Mouse (Mus musculus) kidney, embryonic 14.5 days (tissue): ENCODE results near the gene Slain2. TPM values are rescaled to one million over a fixed set of nuclear protein-coding genes. Genes with fewer than 3 reads are reported as not detected.
"Not testable (repeated sequence)": the region's sequence is repeated elsewhere in the genome, so short reads cannot be mapped to it uniquely, and the experiment has no call there.

ENCODE experiments used
- ATAC-seq: fragments of 200-750 bp; cut with Nextera tagmentation; 2 replicates; pipeline ENCODE4 v1.8.0; 2017; ENCODE audit warnings: moderate number of reproducible peaks, mild to moderate bottlenecking, moderate TSS enrichment, moderate library complexity; ENCODE audit not compliant: low FRiP score, low TSS enrichment
- H3K27ac ChIP-seq: fragments of 300-500 bp; sonication (generic); 2 replicates; pipeline ENCODE4 v1.5.1; 2014; ENCODE audit warnings: low read depth, mild to moderate bottlenecking, low read length, moderate library complexity, mixed read lengths
- H3K27me3 ChIP-seq: fragments of 300-500 bp; sonication (generic); 2 replicates; pipeline ENCODE4 v1.6.1; 2014; ENCODE audit warnings: mild to moderate bottlenecking, low read length; ENCODE audit not compliant: control insufficient read depth, insufficient read depth
- H3K36me3 ChIP-seq: fragments of 300-500 bp; sonication (generic); 2 replicates; pipeline ENCODE4 v1.6.1; 2014; ENCODE audit warnings: low read length, mixed read lengths; ENCODE audit not compliant: control insufficient read depth, insufficient read depth
- H3K4me1 ChIP-seq: fragments of 300-500 bp; sonication (generic); 2 replicates; pipeline ENCODE4 v1.6.1; 2014; ENCODE audit warnings: low read length, mixed read lengths; ENCODE audit not compliant: control insufficient read depth, insufficient read depth
- H3K4me2 ChIP-seq: fragments of 300-500 bp; sonication (generic); replicated peaks from 2 replicates; pipeline ENCODE4 v1.6.1; 2014; ENCODE audit warnings: low read depth, mild to moderate bottlenecking, low read length
- H3K4me3 ChIP-seq: fragments of 300-500 bp; sonication (generic); 2 replicates; pipeline ENCODE4 v1.5.1; 2014; ENCODE audit warnings: mild to moderate bottlenecking, low read length
- H3K9ac ChIP-seq: fragments of 300-500 bp; sonication (generic); 2 replicates; pipeline ENCODE4 v1.6.1; 2014; ENCODE audit warnings: low read depth, mild to moderate bottlenecking, low read length, moderate library complexity
- H3K9me3 ChIP-seq: fragments of 300-500 bp; sonication (generic); 2 replicates; pipeline ENCODE4 v1.6.1; 2016; ENCODE audit warnings: low read length; ENCODE audit not compliant: control insufficient read depth
- WGBS: fragments of 180-500 bp; shearing (Covaris S2); extraction: QIAGEN DNeasy Blood & Tissue Kit; methylation state at CpG from one replicate; pipeline ENCODE4 v1.1.7; 2014; 5-methylcytosine and 5-hydroxymethylcytosine counted together
- polyA plus RNA-seq: library from polyadenylated mRNA; unstranded; fragments of >200 nt; fragmentation: Nextera tagmentation; extraction: Ambion mirVana; gene quantifications from 2 replicates; pipeline ENCODE4 v1.2.1, GENCODE M21; 2014

The Slain2 gene
- polyA plus RNA-seq, 1 experiment from 2014 or later, result 25.3 TPM

DNA sequence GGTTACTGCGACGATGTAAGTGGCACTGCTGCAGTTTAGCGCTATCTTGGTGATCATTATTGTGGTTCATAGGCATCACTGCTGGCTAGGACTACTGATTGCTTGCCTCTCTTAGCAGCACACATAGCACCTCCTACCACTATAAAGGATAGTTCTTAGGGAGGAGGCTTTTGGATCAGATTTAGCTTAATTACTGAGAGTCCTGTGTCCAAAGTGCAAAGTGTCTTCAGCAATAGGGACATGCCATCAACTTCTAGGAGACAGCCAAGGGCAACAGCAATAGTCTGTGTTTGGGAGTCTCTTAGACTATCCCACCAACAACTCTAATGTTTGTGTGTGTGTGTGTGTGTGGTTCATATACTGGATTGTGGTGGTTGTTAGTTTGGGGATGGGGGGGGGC, 8.7 kb downstream of the Slain2 start:
- Histone ChIP-seq H3K27ac (no peak overlapping the region), H3K4me3 (no peak overlapping the region), H3K9ac (no peak overlapping the region), H3K4me1 (no peaks in the 10 kb centered on the region), H3K4me2 (no peak overlapping the region), H3K27me3 (no peaks in the 10 kb centered on the region), H3K36me3 (no peaks in the 10 kb centered on the region), H3K9me3 (no peaks in the 10 kb centered on the region)
- 95% methylated on average over 3 of the region's 3 CpGs for WGBS
- no peak for ATAC-seq

DNA sequence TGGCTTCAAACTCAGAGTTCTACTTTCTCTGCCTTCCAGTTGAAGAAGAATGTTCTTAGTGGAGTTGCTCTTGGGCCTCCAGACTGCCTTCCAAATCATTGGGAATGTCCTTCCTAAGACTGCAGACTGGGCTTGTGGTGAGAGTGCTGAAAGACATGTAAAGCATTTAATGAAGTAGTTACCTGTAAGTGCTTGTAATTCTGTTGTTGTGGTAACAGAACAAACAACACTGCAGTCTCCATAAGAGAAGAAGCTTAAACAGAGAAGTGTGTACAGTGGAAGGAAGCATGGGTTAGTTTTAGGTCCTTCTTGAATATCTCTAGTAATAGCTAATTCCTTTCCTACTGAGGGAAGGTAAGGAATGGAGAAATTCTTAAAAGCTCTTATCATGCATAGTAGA, 13.0 kb downstream of the Slain2 start:
- ATAC-seq, result no peak

DNA sequence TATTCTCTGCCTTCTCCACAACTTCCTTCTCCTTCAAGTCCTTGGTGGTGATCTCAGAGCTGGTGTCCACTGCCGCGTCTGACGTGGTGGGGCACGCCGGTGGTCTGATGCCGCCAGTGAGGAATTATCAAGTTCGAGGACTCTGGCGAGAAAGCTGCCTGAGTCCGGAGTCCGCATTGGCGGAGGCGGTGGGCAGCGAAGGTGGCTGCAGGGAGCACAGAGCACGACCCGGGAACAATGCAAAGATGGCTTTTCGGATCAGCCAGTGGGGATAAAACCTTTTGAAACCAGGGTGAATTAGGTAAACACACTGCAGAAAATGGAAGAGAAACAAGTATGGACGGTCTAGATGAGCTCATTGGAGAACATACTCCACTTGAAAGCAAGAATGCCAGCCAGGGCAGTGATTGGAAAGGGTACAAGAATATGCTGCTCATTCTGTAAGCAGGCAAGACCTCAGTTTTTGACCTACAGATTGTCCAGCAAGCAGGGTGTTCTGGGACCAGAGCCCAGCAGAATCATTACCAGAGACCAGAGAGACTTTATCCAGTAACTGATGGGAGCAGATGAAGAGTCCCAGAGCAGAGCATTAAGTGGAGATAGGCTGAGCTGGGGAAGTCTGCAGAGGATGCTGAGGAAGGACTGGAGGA, 19.0 kb downstream of the Slain2 start:
- WGBS, result 95% methylated on average over 17 of the region's 17 CpGs
- Histone ChIP-seq H3K27ac (no peak overlapping the region), H3K4me3 (no peak overlapping the region), H3K27me3 (no peaks in the 10 kb centered on the region), H3K9ac (no peak overlapping the region), H3K36me3 (no peaks in the 10 kb centered on the region; the same call in 1 of the 2 replicates), H3K4me1 (no peaks in the 10 kb centered on the region), H3K4me2 (no peak overlapping the region), H3K9me3 (no peaks in the 10 kb centered on the region)
- no peak for ATAC-seq

More for the DNA sequence above, 13.0 kb downstream of the Slain2 start:
- Histone ChIP-seq H3K27me3 (no peaks in the 10 kb centered on the region), H3K36me3 (no peaks in the 10 kb centered on the region; the same call in 1 of the 2 replicates), H3K4me3 (no peak overlapping the region), H3K9me3 (no peaks in the 10 kb centered on the region), H3K4me2 (no peak overlapping the region), H3K9ac (no peak overlapping the region), H3K4me1 (no peaks in the 10 kb centered on the region), H3K27ac (no peak overlapping the region)

DNA sequence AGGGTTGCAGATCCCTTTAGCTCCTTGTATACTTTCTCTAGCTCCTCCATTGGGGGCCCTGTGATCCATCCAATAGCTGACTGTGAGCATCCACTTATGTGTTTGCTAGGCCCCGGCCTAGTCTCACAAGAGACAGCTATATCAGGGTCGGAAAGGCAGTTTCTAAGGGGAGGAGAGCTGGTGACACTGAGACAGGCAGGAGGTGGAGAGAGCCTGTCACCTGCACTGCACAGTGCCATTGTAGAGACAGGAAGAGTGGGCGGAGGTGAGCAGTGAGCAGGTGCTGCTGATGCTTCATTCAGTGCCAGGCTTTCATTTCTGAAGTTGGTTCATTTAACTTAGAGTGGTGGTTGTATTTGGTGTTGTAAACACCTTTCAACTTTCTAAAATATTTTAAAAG, 24.3 kb downstream of the Slain2 start:
- not testable (repeated sequence) for H3K36me3 ChIP-seq, H3K4me2 ChIP-seq, H3K27ac ChIP-seq, H3K27me3 ChIP-seq, H3K4me3 ChIP-seq, H3K9me3 ChIP-seq, ATAC-seq, H3K9ac ChIP-seq, H3K4me1 ChIP-seq
- 87% methylated on average over 3 of the region's 3 CpGs for WGBS

DNA sequence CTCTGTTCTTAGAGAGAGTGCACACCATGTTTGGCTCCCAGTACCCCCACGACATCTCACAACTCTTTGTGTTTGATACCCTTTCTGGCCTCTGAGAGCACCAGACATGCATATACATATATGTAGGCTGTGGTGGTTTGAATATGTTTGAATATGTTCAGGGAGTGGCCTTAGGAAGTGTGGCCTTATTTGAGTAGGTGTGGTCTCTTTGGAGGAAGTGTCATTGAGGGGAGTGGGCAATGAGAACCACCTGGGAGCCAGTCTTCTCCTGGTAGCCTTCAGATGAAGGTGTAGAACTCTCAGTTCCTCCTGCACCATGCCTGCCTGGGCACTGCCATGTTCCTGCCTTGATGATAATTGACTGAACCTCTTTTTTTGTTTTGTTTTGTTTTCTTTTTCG, 25.2 kb downstream of the Slain2 start:
- no peak overlapping the region for H3K4me3 ChIP-seq
- H3K4me2 ChIP-seq, result no peak overlapping the region
- H3K27ac ChIP-seq, result no peak overlapping the region
- no peaks in the 10 kb centered on the region for H3K4me1 ChIP-seq
- ATAC-seq, result no peak
- no peaks in the 10 kb centered on the region for H3K27me3 ChIP-seq
- 95% methylated on average over 2 of the region's 2 CpGs for WGBS
- no peaks in the 10 kb centered on the region for H3K9me3 ChIP-seq
- no peaks in the 10 kb centered on the region for H3K36me3 ChIP-seq
- no peak overlapping the region for H3K9ac ChIP-seq

DNA sequence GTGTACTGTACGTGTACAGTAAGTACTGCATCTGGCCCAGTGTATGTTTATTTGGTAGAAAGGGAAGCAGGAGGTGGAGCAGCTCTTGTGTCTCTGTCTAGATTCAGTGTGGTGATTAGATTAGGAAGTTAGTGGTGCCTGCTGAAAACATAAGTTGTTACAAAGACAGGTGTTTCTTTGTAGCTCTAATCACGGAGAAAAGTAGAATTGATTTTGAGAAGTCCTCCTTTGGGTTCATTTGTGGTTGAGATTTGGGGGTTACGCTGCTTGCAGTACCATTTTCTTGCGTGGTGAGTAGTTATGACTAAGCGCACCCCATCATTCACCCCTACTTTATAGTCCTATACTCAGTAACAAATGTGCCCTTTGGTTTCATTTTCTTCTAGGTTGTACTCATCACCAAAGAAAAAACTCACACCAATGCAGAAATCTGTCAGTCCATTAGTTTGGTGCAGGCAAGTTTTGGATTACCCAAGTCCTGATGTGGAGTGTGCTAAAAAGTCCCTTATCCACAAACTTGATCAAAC, 26.9 kb downstream of the Slain2 start:
- Histone ChIP-seq H3K36me3 (no peaks in the 10 kb centered on the region), H3K27me3 (no peaks in the 10 kb centered on the region), H3K4me1 (no peaks in the 10 kb centered on the region), H3K4me2 (no peak overlapping the region), H3K9me3 (no peaks in the 10 kb centered on the region), H3K9ac (no peak overlapping the region), H3K27ac (no peak overlapping the region), H3K4me3 (no peak overlapping the region)
- no peak for ATAC-seq
- WGBS, result 91% methylated on average over 5 of the region's 5 CpGs

DNA sequence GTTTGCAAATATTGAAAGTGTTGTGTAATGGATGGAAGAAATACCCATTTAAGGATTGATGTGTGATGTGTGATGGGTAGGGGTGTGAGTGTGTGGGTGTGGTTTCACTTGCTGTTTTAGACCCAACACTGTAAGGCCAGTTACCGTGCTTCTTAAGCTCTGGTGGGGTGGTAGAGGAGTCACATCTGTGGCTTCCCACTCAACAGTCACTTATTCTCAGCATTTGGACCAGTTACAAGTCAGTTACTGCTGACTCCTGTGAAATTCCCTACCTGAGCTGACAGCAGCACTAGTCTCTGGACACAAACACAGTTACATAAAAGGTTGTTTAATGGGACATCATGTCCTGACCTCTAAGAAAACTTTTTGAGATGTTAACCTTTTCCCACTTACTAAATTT, 34.0 kb downstream of the Slain2 start:
- Histone ChIP-seq H3K27me3 (no peaks in the 10 kb centered on the region), H3K36me3 (peaks cover 16% of the 10 kb centered on the region), H3K27ac (no peak overlapping the region), H3K4me1 (no peaks in the 10 kb centered on the region), H3K9ac (no peak overlapping the region), H3K4me2 (no peak overlapping the region), H3K4me3 (no peak overlapping the region), H3K9me3 (no peaks in the 10 kb centered on the region)
- no peak for ATAC-seq
- WGBS, result 90% methylated on average over 1 of the region's 1 CpGs

DNA sequence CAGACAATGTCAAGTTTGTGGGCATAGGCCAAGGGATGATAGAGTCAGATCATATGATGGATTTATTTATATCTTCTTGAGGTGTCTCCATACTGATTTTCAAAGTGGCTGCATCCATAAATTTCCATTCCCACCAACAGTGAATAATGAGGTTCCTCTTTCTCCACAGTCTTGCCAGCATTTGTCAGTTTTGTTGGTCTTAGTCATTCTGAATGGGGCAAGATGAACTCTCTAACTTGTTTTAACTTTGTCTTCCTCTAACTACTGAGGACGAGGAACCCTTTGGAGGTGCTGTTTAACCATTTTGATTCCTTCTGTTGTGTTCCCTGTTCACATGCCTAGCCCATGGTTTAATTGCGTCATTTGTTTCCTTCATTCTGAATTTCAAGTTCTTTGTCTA, 36.1 kb downstream of the Slain2 start:
- Histone ChIP-seq H3K9ac (no peak overlapping the region), H3K27me3 (no peaks in the 10 kb centered on the region), H3K36me3 (peaks cover 16% of the 10 kb centered on the region), H3K4me3 (no peak overlapping the region), H3K9me3 (no peaks in the 10 kb centered on the region), H3K27ac (no peak overlapping the region), H3K4me2 (no peak overlapping the region), H3K4me1 (peaks cover 6% of the 10 kb centered on the region; the same call in 1 of the 2 replicates)
- ATAC-seq, result no peak
- 87% methylated on average over 2 of the region's 2 CpGs for WGBS

DNA sequence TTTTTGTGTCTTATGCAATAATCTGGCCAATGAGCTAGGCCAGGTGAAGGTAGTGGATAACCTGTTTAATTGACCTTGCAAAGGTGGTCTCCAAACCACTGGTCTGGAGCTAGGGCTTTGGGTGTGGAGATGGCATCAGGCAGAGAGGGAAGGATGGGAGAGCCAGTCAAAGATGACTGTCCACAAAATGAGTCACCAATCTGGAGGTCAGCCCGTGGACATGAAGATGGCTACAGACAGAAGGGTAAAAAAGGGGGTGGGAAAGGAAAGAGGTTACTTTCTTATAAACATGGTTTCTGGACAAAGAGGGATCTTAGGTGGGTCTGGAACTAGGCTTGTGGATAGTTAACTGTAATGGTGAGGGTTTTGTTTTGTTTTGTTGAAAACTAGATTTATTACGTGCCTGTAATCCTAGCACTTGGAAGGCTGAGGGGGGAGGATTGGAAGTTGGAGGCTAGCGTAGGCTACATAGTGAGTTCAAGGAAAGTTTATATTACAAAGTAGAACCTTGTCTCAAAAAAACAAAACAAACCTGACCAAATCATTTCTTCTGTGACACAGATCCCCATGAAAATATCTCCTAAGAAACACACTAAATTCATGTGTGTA, 40.0 kb downstream of the Slain2 start:
- Histone ChIP-seq H3K27me3 (no peaks in the 10 kb centered on the region), H3K9ac (no peak overlapping the region), H3K27ac (no peak overlapping the region), H3K4me1 (peaks cover 6% of the 10 kb centered on the region; the same call in 1 of the 2 replicates), H3K4me2 (no peak overlapping the region), H3K36me3 (peaks cover 19% of the 10 kb centered on the region), H3K9me3 (no peaks in the 10 kb centered on the region), H3K4me3 (no peak overlapping the region)
- 36% methylated on average over 3 of the region's 3 CpGs for WGBS
- ATAC-seq, result peak; percentile 57; the same call in 1 of the 2 replicates
